Comparison of ENCODE assay signal across 14 mouse cellular contexts in the genomic region with DNA sequence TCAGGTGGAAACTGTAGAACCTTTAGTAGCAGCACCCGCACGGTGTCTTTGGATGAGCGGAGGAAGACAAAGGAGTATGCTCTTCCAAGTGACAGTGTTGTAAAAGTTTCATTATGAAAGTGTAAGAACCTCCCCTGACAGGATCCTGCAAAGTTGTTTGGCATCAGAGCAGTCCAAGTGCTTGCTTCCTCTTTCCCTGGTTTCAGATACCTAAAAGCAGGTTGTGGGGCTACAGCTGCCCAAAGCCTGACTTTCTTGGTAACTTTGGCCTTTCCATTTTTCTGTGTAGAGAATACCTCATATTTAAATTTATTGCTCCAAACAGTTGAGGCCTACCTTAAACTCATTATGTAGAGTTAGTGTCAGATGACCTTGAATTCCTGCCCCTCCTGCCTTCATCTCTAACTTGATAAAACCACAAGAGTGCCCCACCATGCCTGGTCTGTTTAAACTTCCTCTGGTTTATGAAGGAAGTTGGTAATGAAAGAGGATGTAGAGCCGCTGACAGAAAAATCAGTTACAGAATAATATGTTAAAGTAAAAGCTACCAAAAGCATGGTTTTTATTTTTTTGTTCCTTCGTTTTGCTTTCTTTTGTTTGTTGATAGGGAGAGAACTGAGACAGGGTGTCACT. TPM values are rescaled to one million over a fixed set of nuclear protein-coding genes. Genes with fewer than 3 reads are reported as not detected.
DNase-seq lines count a peak whose midpoint lies in the region; ATAC-seq and TF ChIP-seq lines count a peak whose summit lies in the region.
"Had no signal": no experiment of that assay in that cellular context is flagged by ENCODE, and none has a peak within 500 bp of the region (broad histone marks: within the 10 kb centered on the region; RNA-seq: fewer than 3 reads in every experiment).

No protein-coding gene starts in this region.

- no peak overlapping the region for H3K4me2 ChIP-seq in midbrain, embryonic 11.5 days
- no peak overlapping the region for H3K4me2 ChIP-seq in midbrain, postnatal 0 days (ENCODE audit: low read depth, low read length, poor library complexity, severe bottlenecking)
- H3K4me2 ChIP-seq in liver, embryonic 15.5 days: no peak overlapping the region
- H3K4me2 ChIP-seq: limb, embryonic 15.5 days; midbrain, embryonic 15.5 days had no signal

- H3K4me3 ChIP-seq in midbrain, embryonic 11.5 days (ENCODE audit: low read depth, low read length): no peak overlapping the region
- no peak overlapping the region for H3K4me3 ChIP-seq in midbrain, postnatal 0 days (ENCODE audit: low read depth, low read length)
- no peak overlapping the region for H3K4me3 ChIP-seq in liver, embryonic 15.5 days (replicated peaks)
- H3K4me3 ChIP-seq in hindbrain, embryonic 10.5 days: no peak overlapping the region
- H3K4me3 ChIP-seq: forebrain, embryonic 10.5 days; left cerebral cortex, adult 2 months; limb, embryonic 15.5 days; midbrain, embryonic 15.5 days had no signal

- DNase-seq in midbrain, embryonic 11.5 days (ENCODE audit: low spot score, missing footprints): peak; percentile 72
- no peak for DNase-seq in midbrain, postnatal 0 days (ENCODE audit: low spot score)
- peak; percentile 31 for DNase-seq in MEL-GATA-1-ER (ENCODE audit: extremely low read depth, low read depth)
- peak; percentile 73 for DNase-seq in splenic B cell, adult 2 months (ENCODE audit: low read depth, low spot score)
- DNase-seq in hindbrain, embryonic 10.5 days (ENCODE audit: low spot score): no peak
- DNase-seq in layer of hippocampus, postnatal 14 days (ENCODE audit: low spot score in 2 of 2): no peak
- DNase-seq: cerebellum, postnatal 10 days; kidney, postnatal 10 days; thymus, postnatal 14 days had no signal

- no peaks in the 10 kb centered on the region for H3K9me3 ChIP-seq in midbrain, embryonic 11.5 days (ENCODE audit: control insufficient read depth, low read length)
- H3K9me3 ChIP-seq in midbrain, postnatal 0 days (ENCODE audit: low read length): no peaks in the 10 kb centered on the region
- no peaks in the 10 kb centered on the region for H3K9me3 ChIP-seq in liver, embryonic 15.5 days (replicated peaks)
- no peaks in the 10 kb centered on the region for H3K9me3 ChIP-seq in hindbrain, embryonic 10.5 days
- H3K9me3 ChIP-seq: forebrain, embryonic 10.5 days; limb, embryonic 15.5 days; midbrain, embryonic 15.5 days had no signal

- no peaks in the 10 kb centered on the region for H3K4me1 ChIP-seq in midbrain, embryonic 11.5 days (ENCODE audit: control insufficient read depth, insufficient read depth, low read length)
- no peaks in the 10 kb centered on the region for H3K4me1 ChIP-seq in midbrain, postnatal 0 days (ENCODE audit: insufficient read depth, low read length)
- 0 out of 2 replicates have a peak, but pooled peaks cover 3% of the 10 kb centered on the region for H3K4me1 ChIP-seq in liver, embryonic 15.5 days (replicated peaks)
- H3K4me1 ChIP-seq in hindbrain, embryonic 10.5 days (replicated peaks): no peaks in the 10 kb centered on the region
- H3K4me1 ChIP-seq: forebrain, embryonic 10.5 days; midbrain, embryonic 15.5 days had no signal

- no peaks in the 10 kb centered on the region for H3K27me3 ChIP-seq in midbrain, embryonic 11.5 days (ENCODE audit: control insufficient read depth, insufficient read depth, low read length)
- H3K27me3 ChIP-seq in midbrain, postnatal 0 days (ENCODE audit: insufficient read depth, low read length): no peaks in the 10 kb centered on the region
- no peaks in the 10 kb centered on the region for H3K27me3 ChIP-seq in liver, embryonic 15.5 days
- H3K27me3 ChIP-seq in splenic B cell, adult 2 months (ENCODE audit: control insufficient read depth, insufficient read depth, low read length, poor library complexity, severe bottlenecking): no peaks in the 10 kb centered on the region
- no peaks in the 10 kb centered on the region for H3K27me3 ChIP-seq in hindbrain, embryonic 10.5 days (ENCODE audit: insufficient read depth, poor library complexity, severe bottlenecking)
- H3K27me3 ChIP-seq: limb, embryonic 15.5 days; midbrain, embryonic 15.5 days had no signal

- H3K36me3 ChIP-seq in midbrain, embryonic 11.5 days (ENCODE audit: control insufficient read depth, insufficient read depth, low read length): no peaks in the 10 kb centered on the region
- no peaks in the 10 kb centered on the region for H3K36me3 ChIP-seq in midbrain, postnatal 0 days (ENCODE audit: insufficient read depth, low read length)
- no peaks in the 10 kb centered on the region for H3K36me3 ChIP-seq in liver, embryonic 15.5 days (replicated peaks)
- no peaks in the 10 kb centered on the region for H3K36me3 ChIP-seq in splenic B cell, adult 2 months (ENCODE audit: control insufficient read depth, insufficient read depth, low read length, poor library complexity, severe bottlenecking)
- no peaks in the 10 kb centered on the region for H3K36me3 ChIP-seq in hindbrain, embryonic 10.5 days
- H3K36me3 ChIP-seq: forebrain, embryonic 10.5 days; limb, embryonic 15.5 days; midbrain, embryonic 15.5 days had no signal

- ATAC-seq in midbrain, embryonic 11.5 days (ENCODE audit: low FRiP score): no peak
- ATAC-seq in midbrain, postnatal 0 days (ENCODE audit: low FRiP score): no peak
- ATAC-seq in liver, embryonic 15.5 days (ENCODE audit: insufficient read depth): 0 out of 2 replicates have a peak, but pooled peaks have one; percentile 23
- ATAC-seq: midbrain, embryonic 15.5 days had no signal

- no peak overlapping the region for H3K27ac ChIP-seq in midbrain, embryonic 11.5 days (ENCODE audit: low read depth, low read length)
- no peak overlapping the region for H3K27ac ChIP-seq in midbrain, postnatal 0 days (ENCODE audit: low read depth, low read length)
- peak overlapping the region; percentile 62 for H3K27ac ChIP-seq in liver, embryonic 15.5 days (replicated peaks)
- H3K27ac ChIP-seq in hindbrain, embryonic 10.5 days: no peak overlapping the region
- H3K27ac ChIP-seq: forebrain, embryonic 10.5 days; left cerebral cortex, adult 2 months; limb, embryonic 15.5 days; midbrain, embryonic 15.5 days had no signal

- H3K9ac ChIP-seq in midbrain, embryonic 11.5 days (ENCODE audit: low read length): no peak overlapping the region
- H3K9ac ChIP-seq in midbrain, postnatal 0 days (replicated peaks; ENCODE audit: low read length, poor library complexity, severe bottlenecking): no peak overlapping the region
- no peak overlapping the region for H3K9ac ChIP-seq in liver, embryonic 15.5 days
- H3K9ac ChIP-seq: limb, embryonic 15.5 days; midbrain, embryonic 15.5 days had no signal

- 86% methylated on average over 5 of the region's 5 CpGs for WGBS in midbrain, embryonic 11.5 days
- 87% methylated on average over 5 of the region's 5 CpGs for WGBS in midbrain, postnatal 0 days
- 34% methylated on average over 5 of the region's 5 CpGs for WGBS in liver, embryonic 15.5 days (ENCODE audit: insufficient replicate concordance)
- 89% methylated on average over 5 of the region's 5 CpGs for WGBS in hindbrain, embryonic 10.5 days

- TF ChIP-seq CTCF in midbrain, postnatal 0 days (IDR thresholded peaks at IDR 0.05): no peak

RNA-seq across cellular contexts. Expression of a gene that starts 8.5 kb away (rescaled TPM):
- polyA plus RNA-seq in midbrain, embryonic 11.5 days (2014; fragmentation: Nextera tagmentation; extraction: Ambion mirVana): 13.3 and 15.1 TPM in 2 replicates
- total RNA-seq in midbrain, postnatal 0 days (2014; rRNA removed): 40.0 and 53.9 TPM in 2 replicates
- polyA plus RNA-seq in midbrain, postnatal 0 days (2015; fragmentation: Nextera tagmentation; extraction: Ambion mirVana): 22.3 and 24.5 TPM in 2 replicates
- 2.3 and 2.4 TPM in 2 replicates for polyA plus RNA-seq in liver, embryonic 15.5 days (2015; fragmentation: Nextera tagmentation; extraction: Ambion mirVana)
- 10.7 and 13.7 TPM in 2 replicates for polyA plus RNA-seq in hindbrain, embryonic 10.5 days (2016; fragmentation: Nextera tagmentation; extraction: Ambion mirVana)
- 10 to 100 TPM; 58.6 to 59.2 TPM for total RNA-seq in layer of hippocampus, postnatal 14 days (2021)

Comparison
In these comparisons a context has a peak if more than half of its experiments do, and no peak if none do; other contexts are left out.
1. DNase-seq: peak in midbrain, embryonic 11.5 days (single experiment), MEL-GATA-1-ER (single experiment) and splenic B cell, adult 2 months (single experiment); none in midbrain, postnatal 0 days (single experiment), hindbrain, embryonic 10.5 days (single experiment) and layer of hippocampus, postnatal 14 days (0 of 2).